Mouse (Mus musculus): ENCODE measurements around the gene Gm49325. TPM values are rescaled to one million over a fixed set of nuclear protein-coding genes. Genes with fewer than 3 reads are reported as not detected.

The Gm49325 gene
- total RNA-seq, 4 experiments from 2014 or later = 15.2 to 24.8 (median 18.1) TPM

- no peak for DNase-seq
Observed at GRCm38 (mm10) chr10:77589117-77589516, 16.9 kb upstream of the Gm49325 start.

GRCm38 (mm10) chr10:77589749-77590148, 16.2 kb upstream of the Gm49325 start:
- no peak for DNase-seq

GRCm38 (mm10) chr10:77590812-77591211, 15.2 kb upstream of the Gm49325 start:
- no peak for DNase-seq

GRCm38 (mm10) chr10:77591546-77591945, 14.5 kb upstream of the Gm49325 start:
- no peak for DNase-seq

- DNase-seq = no peak
Observed at GRCm38 (mm10) chr10:77596060-77596459, 9.9 kb upstream of the Gm49325 start.

GRCm38 (mm10) chr10:77603021-77603420, 3.0 kb upstream of the Gm49325 start:
- DNase-seq = no peak

- no peak for DNase-seq
Observed at GRCm38 (mm10) chr10:77604111-77604510, 1.9 kb upstream of the Gm49325 start.

GRCm38 (mm10) chr10:77604958-77605357, 1.0 kb upstream of the Gm49325 start:
- DNase-seq = no peak

- no peak for DNase-seq
Observed at GRCm38 (mm10) chr10:77605368-77605767, 629 bp upstream of the Gm49325 start.

GRCm38 (mm10) chr10:77606855-77607254, 858 bp downstream of the Gm49325 start:
- DNase-seq = no peak

- DNase-seq = no peak
Observed at GRCm38 (mm10) chr10:77607441-77607840, 1.4 kb downstream of the Gm49325 start.

GRCm38 (mm10) chr10:77608589-77608988, 2.6 kb downstream of the Gm49325 start:
- DNase-seq = no peak

GRCm38 (mm10) chr10:77610221-77610961, 4.4 kb downstream of the Gm49325 start:
- DNase-seq = no peak

GRCm38 (mm10) chr10:77613409-77613808, 7.4 kb downstream of the Gm49325 start:
- peak; percentile 50 for DNase-seq

GRCm38 (mm10) chr10:77615647-77616046, 9.7 kb downstream of the Gm49325 start:
- DNase-seq = no peak

- no peak for DNase-seq
Observed at GRCm38 (mm10) chr10:77616166-77616565, 10.2 kb downstream of the Gm49325 start.

GRCm38 (mm10) chr10:77616926-77617325, 10.9 kb downstream of the Gm49325 start:
- DNase-seq = no peak

GRCm38 (mm10) chr10:77621546-77621945, 15.5 kb downstream of the Gm49325 start:
- no peak for DNase-seq

- peak; percentile 89 for DNase-seq
Observed at GRCm38 (mm10) chr10:77622055-77622988, 16.3 kb downstream of the Gm49325 start, which contains the start of gene Ube2g2. Ube2g2 (plus strand) TSS chr10:77622275.

GRCm38 (mm10) chr10:77623069-77623492, 17.1 kb downstream of the Gm49325 start:
- no peak for DNase-seq

GRCm38 (mm10) chr10:77623639-77624400, 17.8 kb downstream of the Gm49325 start:
- DNase-seq = no peak

- DNase-seq = no peak
Observed at GRCm38 (mm10) chr10:77624570-77624995, 18.6 kb downstream of the Gm49325 start.

All from adrenal gland, adult 8-10 months (tissue).